Mouse (Mus musculus): ENCODE results near the gene Ugt1a7c. TPM values are rescaled to one million over a fixed set of nuclear protein-coding genes. Genes with fewer than 3 reads are reported as not detected.

The Ugt1a7c gene
- polyA plus RNA-seq, 1 experiment from 2014 or later = 0.79 TPM

GRCm38 (mm10) chr1:88233421-88234247 is 138.8 kb downstream of the Ugt1a7c start:
- H3K36me3 ChIP-seq = no peaks in the 10 kb centered on the region
- no peaks in the 10 kb centered on the region for H3K27me3 ChIP-seq (ENCODE audit: insufficient read depth, poor library complexity, severe bottlenecking)
- no peaks in the 10 kb centered on the region for H3K4me1 ChIP-seq
- peaks cover 96% of the 10 kb centered on the region for H3K9me3 ChIP-seq
- no peak overlapping the region for H3K4me3 ChIP-seq
- WGBS = 62% methylated on average over 14 of the region's 14 CpGs
- no peak for DNase-seq (ENCODE audit: low spot score)
- no peak overlapping the region for H3K27ac ChIP-seq

DNA sequence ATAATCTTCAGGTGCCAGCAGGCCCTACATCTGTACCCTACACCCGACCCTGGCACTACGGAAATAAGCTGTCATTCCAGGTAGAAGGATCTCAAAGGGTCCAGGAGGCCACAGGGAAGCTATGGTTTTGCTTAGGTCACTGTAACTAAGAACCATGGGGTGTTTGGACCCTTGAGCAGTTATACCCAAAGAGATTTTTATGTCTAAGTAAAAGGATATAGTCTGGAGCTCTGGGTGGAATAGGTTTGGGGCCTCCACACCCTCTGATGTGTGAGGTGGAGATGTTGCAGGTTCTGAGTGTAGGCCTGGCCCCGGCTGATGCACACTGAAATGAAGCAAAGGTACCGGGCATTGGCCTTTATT is 139.4 kb downstream of the Ugt1a7c start:
- peaks cover 96% of the 10 kb centered on the region for H3K9me3 ChIP-seq
- no peak for DNase-seq (ENCODE audit: low spot score)
- no peak overlapping the region for H3K27ac ChIP-seq
- no peaks in the 10 kb centered on the region for H3K36me3 ChIP-seq
- WGBS = 61% methylated on average over 4 of the region's 4 CpGs
- H3K27me3 ChIP-seq (ENCODE audit: insufficient read depth, poor library complexity, severe bottlenecking) = no peaks in the 10 kb centered on the region
- H3K4me1 ChIP-seq = no peaks in the 10 kb centered on the region
- no peak overlapping the region for H3K4me3 ChIP-seq

DNA sequence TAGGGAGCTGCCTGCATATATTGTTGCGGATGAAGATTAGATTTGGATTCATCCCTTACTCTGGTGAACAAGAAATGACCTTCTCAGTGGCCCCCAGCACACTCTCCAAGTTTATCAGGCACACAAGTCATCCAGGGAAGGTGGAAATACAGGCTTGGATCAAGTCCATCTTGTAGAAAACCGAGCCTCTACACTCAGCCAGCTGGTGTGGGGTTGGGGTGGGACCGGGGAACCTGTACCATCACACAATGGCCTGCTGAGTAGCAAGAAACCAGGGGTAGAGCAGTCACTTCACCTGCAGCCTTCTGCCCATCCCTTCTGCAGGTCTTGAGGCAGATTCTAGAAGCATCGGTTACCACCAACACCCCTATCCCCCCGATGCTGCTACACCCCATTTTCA is 139.8 kb downstream of the Ugt1a7c start:
- WGBS = 44% methylated on average over 5 of the region's 5 CpGs

DNA sequence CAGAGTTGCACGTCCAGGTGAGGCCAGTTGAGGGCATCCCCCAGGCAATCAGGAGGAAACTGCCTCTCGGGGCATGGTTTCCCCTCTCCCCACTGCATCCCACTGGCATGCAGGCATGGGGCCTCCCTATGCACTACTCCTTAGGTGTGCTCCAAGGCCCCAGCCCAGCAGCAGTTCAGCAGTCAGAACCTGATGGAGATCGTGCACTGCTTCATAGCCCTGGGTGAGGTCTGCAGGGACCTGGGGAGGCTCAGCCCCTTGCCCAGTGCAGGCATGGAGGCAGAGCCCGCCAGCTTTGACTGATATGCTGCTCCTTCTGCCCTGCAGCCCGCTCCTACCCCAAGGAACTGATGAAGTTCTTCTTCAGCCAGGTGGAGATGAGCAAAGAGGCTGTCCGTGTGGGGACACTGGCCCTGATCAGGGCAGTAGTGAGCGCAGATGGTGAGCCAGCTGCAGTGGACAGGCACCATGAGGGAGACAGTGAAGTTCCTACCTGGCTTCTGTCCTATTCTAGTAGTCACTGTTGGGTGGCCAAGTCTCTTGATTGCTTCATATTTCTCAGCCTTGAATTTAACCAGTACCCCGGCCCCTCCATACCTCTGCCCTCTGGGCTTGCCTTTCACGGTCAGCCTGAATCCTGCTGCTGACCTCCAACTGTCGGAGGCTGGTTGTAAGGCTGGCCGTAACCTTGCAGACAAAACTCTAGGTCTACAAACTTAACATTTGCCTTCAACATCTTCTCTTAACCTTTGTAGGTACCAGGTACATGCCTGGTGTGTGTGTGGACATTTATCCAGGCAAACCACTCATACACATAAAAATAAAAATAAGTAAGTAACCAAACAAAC is 140.4 kb downstream of the Ugt1a7c start:
- WGBS = 62% methylated on average over 11 of the region's 11 CpGs

More for the DNA sequence above, 139.8 kb downstream of the Ugt1a7c start:
- Histone ChIP-seq H3K4me3 (no peak overlapping the region), H3K36me3 (no peaks in the 10 kb centered on the region), H3K4me1 (no peaks in the 10 kb centered on the region), H3K27ac (no peak overlapping the region), H3K9me3 (peaks cover 96% of the 10 kb centered on the region), H3K27me3 (ENCODE audit: insufficient read depth, poor library complexity, severe bottlenecking) (no peaks in the 10 kb centered on the region)
- no peak for DNase-seq (ENCODE audit: low spot score)

DNA sequence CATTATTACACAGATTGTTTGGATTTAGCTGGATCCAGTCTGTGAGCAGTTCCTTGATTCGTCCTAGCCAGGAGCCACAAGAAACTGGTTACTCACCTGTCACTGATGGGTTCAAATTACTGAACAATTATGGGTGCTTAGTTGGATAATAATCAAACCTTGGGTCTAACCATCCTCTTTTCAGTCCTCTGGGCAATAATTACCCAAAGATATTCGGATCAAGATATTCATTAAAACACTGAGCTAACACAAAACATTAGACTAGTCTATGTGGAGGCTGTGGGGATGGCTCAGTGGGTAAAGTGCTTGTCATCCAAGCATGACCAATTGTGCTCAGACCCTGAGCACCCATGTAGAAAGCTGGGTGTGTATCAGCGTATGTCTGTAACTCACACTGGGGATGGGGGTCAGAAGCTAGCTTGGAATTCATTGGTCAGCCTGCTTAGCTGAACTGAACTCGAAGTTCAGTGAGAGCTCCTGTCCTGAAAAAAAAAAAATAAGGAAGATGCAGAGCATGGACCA is 141.1 kb downstream of the Ugt1a7c start:
- peaks cover 97% of the 10 kb centered on the region for H3K9me3 ChIP-seq
- H3K27ac ChIP-seq = no peak overlapping the region
- no peak for DNase-seq (ENCODE audit: low spot score)
- WGBS = 63% methylated on average over 4 of the region's 4 CpGs
- H3K36me3 ChIP-seq = no peaks in the 10 kb centered on the region
- no peaks in the 10 kb centered on the region for H3K4me1 ChIP-seq
- H3K4me3 ChIP-seq = no peak overlapping the region
- no peaks in the 10 kb centered on the region for H3K27me3 ChIP-seq (ENCODE audit: insufficient read depth, poor library complexity, severe bottlenecking)

More for the DNA sequence above, 140.4 kb downstream of the Ugt1a7c start:
- no peaks in the 10 kb centered on the region for H3K36me3 ChIP-seq
- no peak overlapping the region for H3K4me3 ChIP-seq
- H3K4me1 ChIP-seq = no peaks in the 10 kb centered on the region
- H3K27ac ChIP-seq = no peak overlapping the region
- H3K27me3 ChIP-seq (ENCODE audit: insufficient read depth, poor library complexity, severe bottlenecking) = no peaks in the 10 kb centered on the region
- DNase-seq (ENCODE audit: low spot score) = no peak
- peaks cover 96% of the 10 kb centered on the region for H3K9me3 ChIP-seq

DNA sequence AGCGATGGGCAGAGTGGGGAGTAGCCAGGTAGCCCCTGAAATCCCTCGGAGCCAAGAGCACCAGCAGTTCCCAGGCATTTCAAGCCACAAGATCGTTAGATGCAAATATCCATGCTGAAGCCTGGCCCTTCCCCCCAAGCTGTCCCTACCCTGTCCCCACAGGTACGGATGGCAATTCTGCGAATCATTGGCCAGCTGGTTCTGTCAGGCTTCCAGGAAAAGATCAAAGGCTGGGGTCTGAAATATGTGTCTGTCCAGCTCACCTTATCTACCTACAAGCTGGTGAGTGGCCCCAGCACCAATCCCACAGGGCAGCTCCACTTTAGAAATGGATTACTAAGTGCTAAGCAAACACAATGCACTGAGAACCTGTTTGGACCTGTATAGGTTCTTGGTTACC is 142.4 kb downstream of the Ugt1a7c start:
- Histone ChIP-seq H3K4me1 (no peaks in the 10 kb centered on the region), H3K36me3 (no peaks in the 10 kb centered on the region), H3K27me3 (ENCODE audit: insufficient read depth, poor library complexity, severe bottlenecking) (no peaks in the 10 kb centered on the region), H3K27ac (no peak overlapping the region), H3K9me3 (peaks cover 94% of the 10 kb centered on the region), H3K4me3 (no peak overlapping the region)
- DNase-seq (ENCODE audit: low spot score) = no peak
- 68% methylated on average over 5 of the region's 5 CpGs for WGBS

DNA sequence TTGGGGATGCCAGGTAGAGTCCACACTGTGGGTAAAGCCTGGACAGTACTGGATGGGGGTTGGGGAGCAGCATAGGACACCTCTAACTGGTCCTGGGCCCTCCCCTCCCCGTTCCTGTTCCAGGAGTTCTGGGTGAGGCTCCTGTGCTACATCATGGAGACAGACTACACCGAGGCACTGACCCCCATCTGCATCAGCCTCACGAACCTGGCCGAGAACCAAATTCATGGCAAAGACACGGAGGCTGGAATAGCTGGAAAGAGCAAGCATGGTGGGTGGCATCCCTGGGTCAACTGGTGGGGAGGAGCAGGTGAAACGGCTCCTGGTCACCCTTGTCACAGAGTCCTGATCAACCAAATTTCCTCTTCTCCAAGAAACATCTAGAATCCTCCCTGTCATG is 143.9 kb downstream of the Ugt1a7c start:
- no peak overlapping the region for H3K4me3 ChIP-seq
- no peak overlapping the region for H3K27ac ChIP-seq
- 70% methylated on average over 6 of the region's 6 CpGs for WGBS

DNA sequence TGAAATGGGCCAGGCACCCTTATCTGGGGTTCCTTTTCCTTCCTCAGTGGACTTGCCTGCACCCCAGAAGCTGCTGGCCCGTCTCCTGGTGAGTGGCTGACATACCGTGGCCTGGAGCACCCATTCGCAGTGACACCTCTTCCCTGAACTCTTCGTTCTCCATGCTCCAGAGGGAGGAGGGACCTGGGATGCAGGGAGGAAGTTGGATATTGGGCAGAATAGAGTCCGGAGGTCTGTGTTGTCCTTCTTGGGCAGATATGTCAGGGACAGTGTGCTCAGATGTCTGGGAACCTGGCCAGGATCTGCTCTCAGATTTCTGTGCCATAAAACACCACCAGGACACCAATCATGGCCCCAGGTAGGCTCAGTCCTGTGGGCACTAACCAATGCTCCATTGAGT is 145.2 kb downstream of the Ugt1a7c start:
- peaks cover 90% of the 10 kb centered on the region for H3K9me3 ChIP-seq
- no peaks in the 10 kb centered on the region for H3K36me3 ChIP-seq
- H3K4me3 ChIP-seq = no peak overlapping the region
- H3K4me1 ChIP-seq = no peaks in the 10 kb centered on the region
- H3K27me3 ChIP-seq (ENCODE audit: insufficient read depth, poor library complexity, severe bottlenecking) = no peaks in the 10 kb centered on the region
- DNase-seq (ENCODE audit: low spot score) = no peak
- 68% methylated on average over 5 of the region's 5 CpGs for WGBS
- H3K27ac ChIP-seq = no peak overlapping the region

More for the DNA sequence above, 143.9 kb downstream of the Ugt1a7c start:
- Histone ChIP-seq H3K36me3 (no peaks in the 10 kb centered on the region), H3K27me3 (ENCODE audit: insufficient read depth, poor library complexity, severe bottlenecking) (no peaks in the 10 kb centered on the region), H3K4me1 (no peaks in the 10 kb centered on the region), H3K9me3 (peaks cover 92% of the 10 kb centered on the region)
- DNase-seq (ENCODE audit: low spot score) = no peak

- Histone ChIP-seq H3K36me3 (no peaks in the 10 kb centered on the region), H3K4me1 (no peaks in the 10 kb centered on the region), H3K27me3 (ENCODE audit: insufficient read depth, poor library complexity, severe bottlenecking) (no peaks in the 10 kb centered on the region), H3K9me3 (peaks cover 90% of the 10 kb centered on the region), H3K4me3 (no peak overlapping the region), H3K27ac (no peak overlapping the region)
- WGBS = 64% methylated on average over 4 of the region's 4 CpGs
- no peak for DNase-seq (ENCODE audit: low spot score)
Observed at GRCm38 (mm10) chr1:88240579-88240978, 145.7 kb downstream of the Ugt1a7c start.

- Histone ChIP-seq H3K4me1 (no peaks in the 10 kb centered on the region), H3K36me3 (no peaks in the 10 kb centered on the region), H3K4me3 (no peak overlapping the region), H3K27ac (no peak overlapping the region), H3K27me3 (ENCODE audit: insufficient read depth, poor library complexity, severe bottlenecking) (no peaks in the 10 kb centered on the region), H3K9me3 (peaks cover 92% of the 10 kb centered on the region)
- DNase-seq (ENCODE audit: low spot score) = no peak
- 56% methylated on average over 5 of the region's 5 CpGs for WGBS
Observed at GRCm38 (mm10) chr1:88243861-88244260, 149.0 kb downstream of the Ugt1a7c start.

DNA sequence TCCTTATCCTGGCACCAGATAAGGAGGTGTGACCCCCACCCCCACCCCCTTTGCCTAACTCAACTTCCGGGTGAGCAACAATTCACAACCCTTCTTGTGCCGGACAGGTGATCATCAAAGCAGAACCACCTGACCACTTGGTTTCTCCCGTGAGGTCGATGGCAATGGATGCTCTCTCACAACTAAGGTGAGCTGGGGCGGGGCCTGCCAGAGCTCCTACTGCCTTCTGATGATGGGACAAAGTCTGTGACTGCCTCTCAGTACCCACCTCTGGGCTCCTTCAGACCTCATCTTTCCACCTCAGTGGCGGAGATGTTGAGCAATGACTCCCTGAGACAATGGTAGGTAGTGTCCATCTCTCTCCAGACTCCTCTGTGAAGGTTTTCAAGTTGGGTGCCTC is 151.0 kb downstream of the Ugt1a7c start:
- no peak overlapping the region for H3K4me3 ChIP-seq
- H3K27ac ChIP-seq = no peak overlapping the region
- H3K9me3 ChIP-seq = peaks cover 92% of the 10 kb centered on the region
- no peak for DNase-seq (ENCODE audit: low spot score)
- no peaks in the 10 kb centered on the region for H3K4me1 ChIP-seq
- WGBS = 76% methylated on average over 6 of the region's 6 CpGs
- H3K27me3 ChIP-seq (ENCODE audit: insufficient read depth, poor library complexity, severe bottlenecking) = no peaks in the 10 kb centered on the region
- H3K36me3 ChIP-seq = no peaks in the 10 kb centered on the region

- 45% methylated on average over 6 of the region's 6 CpGs for WGBS
Observed at GRCm38 (mm10) chr1:88246386-88246785, 151.5 kb downstream of the Ugt1a7c start.

GRCm38 (mm10) chr1:88247660-88248059 is 152.8 kb downstream of the Ugt1a7c start:
- DNase-seq (ENCODE audit: low spot score) = no peak
- H3K27ac ChIP-seq = no peak overlapping the region
- H3K4me1 ChIP-seq = no peaks in the 10 kb centered on the region
- H3K4me3 ChIP-seq = no peak overlapping the region
- H3K9me3 ChIP-seq = peaks cover 92% of the 10 kb centered on the region
- no peaks in the 10 kb centered on the region for H3K36me3 ChIP-seq
- 46% methylated on average over 2 of the region's 2 CpGs for WGBS
- no peaks in the 10 kb centered on the region for H3K27me3 ChIP-seq (ENCODE audit: insufficient read depth, poor library complexity, severe bottlenecking)

More at GRCm38 (mm10) chr1:88246386-88246785, 151.5 kb downstream of the Ugt1a7c start:
- Histone ChIP-seq H3K4me3 (no peak overlapping the region), H3K9me3 (peaks cover 92% of the 10 kb centered on the region), H3K4me1 (no peaks in the 10 kb centered on the region), H3K27me3 (ENCODE audit: insufficient read depth, poor library complexity, severe bottlenecking) (no peaks in the 10 kb centered on the region), H3K27ac (no peak overlapping the region), H3K36me3 (no peaks in the 10 kb centered on the region)
- no peak for DNase-seq (ENCODE audit: low spot score)
